In the genomic region with DNA sequence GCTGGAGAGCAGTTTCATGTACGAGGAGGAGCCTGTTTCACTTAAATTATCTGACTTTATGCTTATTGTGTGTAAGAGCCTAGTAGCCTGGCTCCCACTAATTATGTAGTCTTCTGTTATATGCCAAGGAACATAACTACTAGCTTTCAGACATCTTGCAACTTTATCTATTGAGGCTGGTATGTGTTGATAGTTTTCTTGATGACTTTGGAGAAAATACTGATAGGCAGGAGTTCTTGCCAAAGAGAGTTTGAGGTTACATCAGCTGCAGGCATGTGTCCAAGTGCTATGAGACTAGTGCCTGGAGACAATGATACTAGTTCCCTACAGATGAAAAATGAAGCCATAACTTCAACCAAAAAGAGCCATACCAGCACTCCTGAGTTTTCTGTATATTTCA, we compare ENCODE assay signal across 12 mouse cellular contexts.
DNase-seq lines count a peak whose midpoint lies in the region; ATAC-seq and TF ChIP-seq lines count a peak whose summit lies in the region.
"Had no signal": no experiment of that assay in that cellular context is flagged by ENCODE, and none has a peak within 500 bp of the region (broad histone marks: within the 10 kb centered on the region; RNA-seq: fewer than 3 reads in every experiment).

No protein-coding gene starts in this region.

- no peak overlapping the region for H3K4me3 ChIP-seq in heart, adult 2 months
- no peak overlapping the region for H3K4me3 ChIP-seq in left cerebral cortex, adult 2 months
- no peak overlapping the region for H3K4me3 ChIP-seq in midbrain, embryonic 10.5 days
- H3K4me3 ChIP-seq: liver, embryonic 15.5 days had no signal

- WGBS in heart, adult 2 months = 24% methylated on average over 1 of the region's 1 CpGs
- WGBS in midbrain, embryonic 10.5 days = 75% methylated on average over 1 of the region's 1 CpGs

- intact Hi-C loops in heart, adult 2 months (cut with DNase I) = no loop called here
- intact Hi-C loops in left cerebral cortex, adult 2 months (cut with DNase I) = no loop called here

- no peak for TF ChIP-seq EP300 in heart, adult 2 months (IDR thresholded peaks at IDR 0.05; ENCODE audit: insufficient read depth, low read depth, low read length)

- no peaks in the 10 kb centered on the region for H3K27me3 ChIP-seq in heart, adult 2 months (ENCODE audit: control insufficient read depth, insufficient read depth, low read length)
- no peaks in the 10 kb centered on the region for H3K27me3 ChIP-seq in midbrain, embryonic 10.5 days (ENCODE audit: low read depth, poor library complexity, severe bottlenecking)
- H3K27me3 ChIP-seq: CH12.LX; liver, embryonic 15.5 days had no signal

- H3K9me3 ChIP-seq in midbrain, embryonic 10.5 days (replicated peaks) = no peaks in the 10 kb centered on the region
- H3K9me3 ChIP-seq: liver, embryonic 15.5 days had no signal

- H3K27ac ChIP-seq in heart, adult 2 months = no peak overlapping the region
- no peak overlapping the region for H3K27ac ChIP-seq in left cerebral cortex, adult 2 months
- H3K27ac ChIP-seq in midbrain, embryonic 10.5 days (replicated peaks) = no peak overlapping the region
- H3K27ac ChIP-seq: liver, embryonic 15.5 days; stomach, postnatal 0 days had no signal

- H3K4me1 ChIP-seq in heart, adult 2 months (ENCODE audit: control insufficient read depth, insufficient read depth, low read length) = peaks cover 2% of the 10 kb centered on the region
- no peaks in the 10 kb centered on the region for H3K4me1 ChIP-seq in midbrain, embryonic 10.5 days
- H3K4me1 ChIP-seq: liver, embryonic 15.5 days had no signal

- no peak for TF ChIP-seq CTCF in heart, adult 2 months (IDR thresholded peaks at IDR 0.05)
- no peak for TF ChIP-seq CTCF in left cerebral cortex, adult 2 months (IDR thresholded peaks at IDR 0.05)

- H3K79me2 ChIP-seq in heart, adult 2 months (replicated peaks; ENCODE audit: control insufficient read depth, insufficient read depth, low read length) = no peaks in the 10 kb centered on the region; the same call in 1 of the 2 replicates

- no peak overlapping the region for H3K9ac ChIP-seq in heart, adult 2 months (ENCODE audit: low read depth, low read length)
- H3K9ac ChIP-seq: liver, embryonic 15.5 days had no signal

- peaks cover 13% of the 10 kb centered on the region for H3K36me3 ChIP-seq in heart, adult 2 months (ENCODE audit: control insufficient read depth, insufficient read depth, low read length)
- H3K36me3 ChIP-seq in midbrain, embryonic 10.5 days = no peaks in the 10 kb centered on the region
- H3K36me3 ChIP-seq: liver, embryonic 15.5 days had no signal

- TF ChIP-seq POLR2A in heart, adult 2 months (IDR thresholded peaks at IDR 0.05; ENCODE audit: insufficient read depth, low read depth, low read length) = no peak

- peak; percentile 21 to 31 for DNase-seq in kidney, postnatal 36 days
- no peak for DNase-seq in kidney, adult 8-10 months
- peak; percentile 55 to 65 for DNase-seq in heart, adult 2 months
- DNase-seq in lung, postnatal 10 days = peak; percentile 38
- no peak for DNase-seq in left cerebral cortex, adult 2 months (ENCODE audit: extremely low spot score in 1 of 2, low spot score in 2 of 2)
- no peak for DNase-seq in midbrain, embryonic 10.5 days (ENCODE audit: low spot score)
- DNase-seq: cerebellum, adult 9-11 months had no signal

- ATAC-seq in common myeloid progenitor, adult 5-6 weeks (replicated peaks; ENCODE audit: low read depth, poor library complexity, severe bottlenecking) = peak; percentile 71
- ATAC-seq: intestine, embryonic 16.5 days had no signal

Comparison
In these comparisons a context has a peak if more than half of its experiments do, and no peak if none do; other contexts are left out.
1. DNase-seq: peak in kidney, postnatal 36 days (2 of 2), heart, adult 2 months (2 of 2) and lung, postnatal 10 days (single experiment); none in kidney, adult 8-10 months (0 of 2), left cerebral cortex, adult 2 months (0 of 2) and midbrain, embryonic 10.5 days (single experiment).